Mouse (Mus musculus) urinary bladder, postnatal 25 days (tissue): Measurements from ENCODE around the gene Klc2.
A peak's percentile ranks its signal among the peaks of the same experiment; 100 is the strongest.
"Not testable (repeated sequence)": the region's sequence is repeated elsewhere in the genome, so short reads cannot be mapped to it uniquely, and the experiment has no call there.

ENCODE experiments used
- DNase-seq: peaks from one replicate; pipeline ENCODE4 v3.0.0; 2022; ENCODE audit warnings: low spot score

The Klc2 gene

GRCm38 (mm10) chr19:5098363-5099143 is 19.8 kb downstream of the Klc2 start, which contains the start of gene Cnih2:
Gene Cnih2, minus strand, starts transcription at chr19:5098521.
- DNase-seq: peak; percentile 48

GRCm38 (mm10) chr19:5097521-5098362 is 20.6 kb downstream of the Klc2 start:
- no peak for DNase-seq

DNA sequence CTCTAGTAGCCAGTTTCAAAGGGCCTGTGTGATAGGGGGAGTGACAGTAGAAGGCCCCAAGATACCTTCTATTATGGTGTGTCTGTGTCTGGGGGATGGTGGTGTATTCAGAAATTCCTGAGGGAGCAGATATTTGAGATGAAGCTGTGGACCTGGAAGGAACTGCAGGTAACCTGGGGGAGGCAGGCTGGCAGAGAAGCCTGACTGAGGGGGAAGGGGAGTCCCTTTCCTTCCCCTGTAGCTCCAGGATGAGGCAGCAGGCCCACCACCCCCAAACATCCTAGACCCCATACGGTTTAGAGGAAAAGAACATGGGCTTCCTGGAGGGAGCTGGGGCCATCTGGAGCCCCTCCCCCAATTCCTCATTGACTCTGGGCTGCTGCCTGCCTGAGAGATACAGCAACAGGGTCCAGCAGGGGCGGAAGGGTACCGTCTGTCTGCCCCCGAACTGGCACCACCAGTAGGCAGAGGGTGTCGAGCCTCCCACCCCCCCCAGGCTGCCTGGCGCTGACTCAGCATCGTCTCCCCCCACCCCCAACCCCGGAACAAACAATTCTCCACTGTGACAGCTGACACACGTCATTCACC is 22.4 kb downstream of the Klc2 start:
- no peak for DNase-seq

DNA sequence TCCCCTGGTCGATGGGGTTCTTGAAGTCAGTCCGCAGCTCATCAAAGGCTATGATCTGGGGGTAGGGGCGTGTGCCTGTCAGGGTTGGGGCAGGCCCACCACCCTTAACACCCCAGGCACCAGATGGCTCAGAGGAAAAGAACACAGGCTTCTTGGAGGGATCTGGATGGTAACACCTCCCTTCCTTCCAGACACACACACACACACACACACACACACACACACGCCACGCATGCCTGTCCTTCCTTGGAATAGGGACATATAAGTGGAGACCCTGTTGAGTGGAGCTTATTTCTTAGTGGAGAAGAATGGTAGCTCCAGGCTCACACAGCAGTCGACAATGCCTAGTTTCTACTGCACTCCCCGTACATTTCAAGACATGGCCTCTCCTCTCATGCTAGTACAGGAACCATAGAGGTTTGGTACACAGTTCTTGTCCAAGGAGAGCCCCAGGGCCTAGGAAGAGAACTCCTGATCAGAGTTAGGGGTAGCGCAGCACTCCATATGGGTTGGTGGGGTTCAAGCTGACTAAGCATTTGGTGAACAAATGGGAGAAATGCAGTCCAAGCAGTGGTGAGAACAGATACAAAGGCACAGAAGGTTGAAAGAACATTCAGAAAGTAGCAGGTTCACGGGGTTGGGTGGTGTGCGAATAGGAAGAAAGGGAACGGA is 23.5 kb downstream of the Klc2 start:
- no peak for DNase-seq

DNA sequence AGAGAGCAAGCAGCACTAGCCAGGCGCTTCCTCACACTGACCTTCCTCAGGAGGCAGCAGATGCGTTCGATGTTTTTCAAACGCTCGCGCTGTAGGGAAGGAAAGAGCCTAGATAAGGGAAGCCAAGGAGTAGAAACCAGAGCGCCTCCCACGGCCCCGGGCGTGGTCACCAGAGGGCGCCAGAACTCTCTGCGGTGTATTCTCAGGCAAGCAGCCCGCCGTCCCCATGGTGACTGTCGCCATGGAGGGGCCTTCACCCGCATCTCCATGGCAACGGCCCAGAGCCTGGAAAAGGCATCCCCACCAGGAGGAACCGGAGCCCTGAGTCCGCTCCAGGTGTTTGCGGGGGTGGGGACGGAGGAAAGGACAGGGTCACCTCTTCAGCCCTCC is 24.1 kb downstream of the Klc2 start:
- peak; percentile 92 for DNase-seq

DNA sequence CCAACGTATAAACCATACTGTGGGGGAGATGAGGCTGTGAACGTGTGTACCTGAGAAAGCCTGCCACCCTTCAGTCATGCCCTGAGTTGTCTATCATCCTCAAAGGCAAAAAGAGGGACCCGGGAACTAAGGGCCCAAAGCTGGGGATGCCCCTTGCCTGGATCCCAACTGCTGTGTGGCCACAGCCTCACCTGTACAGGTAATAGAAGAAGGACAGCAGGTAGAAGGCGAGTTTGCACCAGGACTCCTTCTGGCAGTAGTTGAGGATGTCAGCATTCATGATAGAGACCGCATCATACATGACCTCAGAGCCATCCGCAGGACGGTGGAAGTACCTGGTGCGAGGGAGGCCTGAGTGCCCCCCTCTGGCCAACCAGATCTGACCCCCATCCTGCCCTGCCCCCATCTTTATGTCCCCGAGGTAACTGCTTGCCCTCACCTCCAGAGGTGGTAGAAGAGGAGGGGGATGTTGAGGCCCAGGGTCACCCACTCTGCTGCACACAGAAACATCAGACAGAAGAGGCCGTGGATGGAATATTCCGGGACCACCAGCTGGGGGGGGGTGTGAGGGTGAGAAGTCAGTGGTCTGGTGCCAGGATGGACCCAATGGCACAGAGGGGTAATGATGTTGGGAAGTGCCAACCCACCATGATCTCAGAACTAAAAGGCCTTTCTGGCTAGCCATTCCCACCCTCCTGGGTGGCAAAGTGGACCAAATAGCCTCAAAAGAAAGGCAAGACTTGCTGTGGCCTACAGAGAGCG is 24.7 kb downstream of the Klc2 start:
- DNase-seq: no peak

- DNase-seq: no peak
These were observed 26.3 kb downstream of the Klc2 start for GRCm38 (mm10) chr19:5092083-5092482.

DNA sequence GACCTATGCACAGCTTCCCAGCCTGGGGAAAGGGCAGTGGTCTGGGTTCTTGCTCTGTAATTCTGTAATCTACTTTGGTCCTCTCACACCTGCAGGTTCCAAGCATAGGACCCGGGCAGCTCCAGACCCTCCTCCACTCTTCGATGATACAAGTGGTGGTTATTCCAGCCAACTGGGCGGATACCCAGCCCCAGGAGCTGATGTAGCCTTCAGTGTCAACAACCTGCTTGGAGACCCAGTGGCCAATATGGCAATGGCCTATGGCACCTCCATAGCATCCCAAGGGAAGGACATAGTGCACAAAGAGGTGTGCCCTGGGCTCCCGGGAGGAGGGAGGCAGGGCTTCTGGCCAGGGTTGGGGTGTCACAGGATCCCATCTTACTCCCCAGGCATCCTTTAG is 29.0 kb downstream of the Klc2 start:
- DNase-seq: no peak

DNA sequence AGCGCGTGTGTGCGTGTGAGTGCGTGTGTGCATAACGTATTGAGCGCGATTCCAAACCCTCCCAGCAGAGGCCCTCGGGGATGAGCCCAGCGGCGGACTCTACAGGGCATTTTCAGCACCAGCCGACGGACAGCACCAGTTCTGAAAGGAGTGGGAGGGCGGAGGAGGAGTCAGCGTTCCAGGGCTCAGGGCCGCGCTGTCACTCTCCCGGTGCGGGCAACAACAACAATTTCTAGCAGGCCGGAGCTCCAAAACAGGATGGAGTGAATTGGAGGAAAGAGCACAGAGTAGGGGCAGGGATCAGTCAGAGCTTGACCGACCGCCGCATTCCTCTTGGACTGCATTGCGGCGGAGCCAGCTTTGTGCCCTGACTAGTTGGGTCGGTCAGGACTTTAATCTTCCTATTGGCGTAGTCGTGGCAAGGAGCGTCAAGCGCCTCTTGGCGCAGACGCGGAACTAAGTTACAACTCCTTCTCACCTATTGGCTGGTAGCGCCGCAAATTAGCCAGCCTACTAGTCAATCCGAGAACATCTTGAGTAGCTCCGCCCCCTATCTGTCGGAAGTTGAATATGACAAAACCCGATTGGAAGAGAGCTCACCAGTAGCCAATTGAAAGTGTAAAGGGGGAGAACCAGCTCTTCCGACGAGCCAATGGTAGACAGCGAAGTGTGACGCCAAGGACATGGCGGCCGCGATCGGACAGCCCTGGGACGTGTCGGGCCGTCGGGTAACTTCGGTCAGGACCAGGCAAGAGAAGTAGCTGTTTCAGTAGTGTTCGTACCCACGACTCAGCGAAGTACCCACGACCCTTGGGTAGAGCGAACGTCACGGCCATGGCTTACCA is 30.3 kb downstream of the Klc2 start, which contains the start of gene Yif1a:
Gene Yif1a (plus strand): TSS at position 655 of the 845 bp plus-strand sequence.
- peak; percentile 93 for DNase-seq

DNA sequence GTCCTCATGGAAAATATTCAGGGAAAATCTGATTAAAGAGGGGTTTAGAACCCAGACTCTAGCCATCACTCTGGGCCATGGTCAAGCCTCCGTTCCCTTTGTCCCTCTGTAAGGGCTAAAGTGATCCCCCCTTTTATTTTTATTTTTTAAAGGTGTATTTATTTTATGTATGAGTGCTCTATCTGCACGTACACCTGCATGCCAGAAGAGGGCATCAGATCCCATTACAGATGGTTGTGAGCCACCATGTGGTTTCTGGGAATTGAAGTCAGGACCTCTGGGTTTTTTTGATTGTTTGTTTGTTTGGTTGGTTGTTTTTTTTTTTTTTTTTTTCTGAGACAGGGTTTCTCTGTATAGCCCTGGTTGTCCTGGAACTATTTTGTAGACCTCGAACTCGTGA is 31.8 kb downstream of the Klc2 start:
- DNase-seq: not testable (repeated sequence)

GRCm38 (mm10) chr19:5085145-5085863 is 33.1 kb downstream of the Klc2 start, which contains the start of gene Tmem151a:
Gene Tmem151a, minus strand, starts transcription at chr19:5085531.
- DNase-seq: peak; percentile 46

GRCm38 (mm10) chr19:5084834-5085144 is 33.6 kb downstream of the Klc2 start:
- no peak for DNase-seq

- no peak for DNase-seq
These were observed 34.2 kb downstream of the Klc2 start for GRCm38 (mm10) chr19:5083961-5084833.

GRCm38 (mm10) chr19:5082596-5082995 is 35.8 kb downstream of the Klc2 start:
- no peak for DNase-seq

DNA sequence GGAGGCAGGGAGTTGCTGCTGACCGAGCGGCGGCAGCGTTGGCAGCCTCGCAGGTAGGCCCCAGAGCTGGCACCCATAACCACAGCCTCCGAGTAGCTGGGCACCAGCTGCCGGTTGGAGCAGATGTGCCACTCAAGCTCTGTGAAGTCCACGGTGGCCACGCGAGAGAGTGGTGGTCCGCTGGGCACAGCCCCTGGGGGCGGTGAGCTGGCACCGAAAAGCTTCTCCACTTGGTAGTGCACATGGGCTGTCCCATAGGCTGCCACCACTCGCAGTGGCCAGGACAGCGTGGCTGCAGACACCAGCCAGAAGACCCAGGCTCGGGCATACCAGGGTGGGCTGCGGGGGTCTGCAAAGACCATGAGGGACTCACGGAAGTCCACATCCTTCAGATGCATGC is 36.4 kb downstream of the Klc2 start:
- DNase-seq: no peak

- no peak for DNase-seq
These were observed 39.1 kb downstream of the Klc2 start for GRCm38 (mm10) chr19:5079279-5079678.

- DNase-seq: no peak
These were observed 44.8 kb downstream of the Klc2 start for GRCm38 (mm10) chr19:5073518-5073917.

- DNase-seq: peak; percentile 63
These were observed 45.3 kb downstream of the Klc2 start for GRCm38 (mm10) chr19:5073028-5073427.
